Mouse (Mus musculus) macrophage (primary cell): ENCODE measurements around the gene Gnb3. TPM values are rescaled to one million over a fixed set of nuclear protein-coding genes. Genes with fewer than 3 reads are reported as not detected.
"Not testable (repeated sequence)": the region's sequence is repeated elsewhere in the genome, so short reads cannot be mapped to it uniquely, and the experiment has no call there.

ENCODE experiments used
- H3K27ac ChIP-seq: fragments of 350-480 bp; formaldehyde crosslinking; 2 replicates; pipeline ENCODE4 v1.9.0; 2021
- H3K36me3 ChIP-seq: fragments of 350-480 bp; formaldehyde crosslinking; 2 replicates; pipeline ENCODE4 v1.9.0; 2021; ENCODE audit errors: inconsistent target
- H3K4me3 ChIP-seq: fragments of 350-480 bp; formaldehyde crosslinking; 2 replicates; pipeline ENCODE4 v1.9.0; 2021; ENCODE audit errors: inconsistent target
- H3K79me2 ChIP-seq: fragments of 350-480 bp; formaldehyde crosslinking; 2 replicates; pipeline ENCODE4 v1.9.0; 2021; ENCODE audit errors: inconsistent target
- WGBS: methylation state at CpG from one replicate; pipeline ENCODE4 v1.1.7; 2026; ENCODE audit warnings: inconsistent platforms; ENCODE audit not compliant: missing documents; 5-methylcytosine and 5-hydroxymethylcytosine counted together
- polyA plus RNA-seq: library from polyadenylated mRNA; stranded (reverse); fragments of 250-400 nt; gene quantifications from 3 replicates; pipeline ENCODE4 v1.2.4, GENCODE M21; 2018; ENCODE audit warnings: inconsistent platforms

Gene Gnb3
- polyA plus RNA-seq, 1 experiment from 2014 or later: not detected

- H3K4me3 ChIP-seq: peak within 1 kb of the TSS; percentile 98
- H3K79me2 ChIP-seq: peaks cover 49% of the 10 kb centered on the region
- 7% methylated on average over 27 of the region's 29 CpGs for WGBS
- peak within 1 kb of the TSS; percentile 95 for H3K27ac ChIP-seq
- H3K36me3 ChIP-seq: peaks cover 12% of the 10 kb centered on the region; the same call in 1 of the 2 replicates
These were observed 31.6 kb downstream of the Gnb3 start, which contains the start of gene Spsb2 for GRCm38 (mm10) chr6:124808358-124809012. Gene Spsb2 (plus strand): TSS chr6:124808661.

- peak overlapping the region; percentile 95 for H3K27ac ChIP-seq
- H3K79me2 ChIP-seq: peaks cover 44% of the 10 kb centered on the region
These were observed 32.1 kb downstream of the Gnb3 start for GRCm38 (mm10) chr6:124807986-124808357.

GRCm38 (mm10) chr6:124807366-124807765, 32.7 kb downstream of the Gnb3 start:
- WGBS: 92% methylated on average over 4 of the region's 4 CpGs
- peak overlapping the region; percentile 95 for H3K27ac ChIP-seq

More at GRCm38 (mm10) chr6:124807986-124808357, 32.1 kb downstream of the Gnb3 start:
- H3K4me3 ChIP-seq: peak overlapping the region; percentile 98
- 84% methylated on average over 5 of the region's 6 CpGs for WGBS
- peaks cover 12% of the 10 kb centered on the region; the same call in 1 of the 2 replicates for H3K36me3 ChIP-seq

GRCm38 (mm10) chr6:124806446-124807140, 33.5 kb downstream of the Gnb3 start:
- peaks cover 4% of the 10 kb centered on the region; the same call in 1 of the 2 replicates for H3K36me3 ChIP-seq
- no peak overlapping the region; the same call in 1 of the 2 replicates for H3K4me3 ChIP-seq
- peaks cover 30% of the 10 kb centered on the region for H3K79me2 ChIP-seq
- WGBS: 83% methylated on average over 7 of the region's 7 CpGs
- peak overlapping the region; percentile 95 for H3K27ac ChIP-seq

More at GRCm38 (mm10) chr6:124807366-124807765, 32.7 kb downstream of the Gnb3 start:
- H3K36me3 ChIP-seq: peaks cover 12% of the 10 kb centered on the region; the same call in 1 of the 2 replicates
- no peak overlapping the region for H3K4me3 ChIP-seq
- H3K79me2 ChIP-seq: peaks cover 37% of the 10 kb centered on the region

GRCm38 (mm10) chr6:124805341-124806321, 34.4 kb downstream of the Gnb3 start:
- peak overlapping the region; percentile 44 for H3K4me3 ChIP-seq
- H3K27ac ChIP-seq: peak overlapping the region; percentile 95
- WGBS: under 1% methylated on average over 33 of the region's 34 CpGs
- H3K36me3 ChIP-seq: no peaks in the 10 kb centered on the region; the same call in 1 of the 2 replicates
- peaks cover 22% of the 10 kb centered on the region for H3K79me2 ChIP-seq

GRCm38 (mm10) chr6:124804341-124804740, 35.7 kb downstream of the Gnb3 start:
- Histone ChIP-seq H3K27ac (peak overlapping the region; percentile 95), H3K36me3 (no peaks in the 10 kb centered on the region), H3K79me2 (peaks cover 9% of the 10 kb centered on the region; the same call in 1 of the 2 replicates), H3K4me3 (peak overlapping the region; percentile 44)
- WGBS: 90% methylated on average over 3 of the region's 3 CpGs

- H3K4me3 ChIP-seq, H3K36me3 ChIP-seq, H3K27ac ChIP-seq, H3K79me2 ChIP-seq: not testable (repeated sequence)
- WGBS: 96% methylated on average over 4 of the region's 4 CpGs
These were observed 36.4 kb downstream of the Gnb3 start for GRCm38 (mm10) chr6:124803691-124804090.

GRCm38 (mm10) chr6:124803061-124803460, 37.0 kb downstream of the Gnb3 start:
- Histone ChIP-seq H3K36me3 (no peaks in the 10 kb centered on the region), H3K27ac (no peak overlapping the region), H3K4me3 (no peak overlapping the region), H3K79me2 (peaks cover 4% of the 10 kb centered on the region; the same call in 1 of the 2 replicates)
- WGBS: 97% methylated on average over 3 of the region's 3 CpGs

- not testable (repeated sequence) for H3K27ac ChIP-seq, H3K79me2 ChIP-seq, H3K36me3 ChIP-seq, H3K4me3 ChIP-seq
- WGBS: 58% methylated on average over 4 of the region's 9 CpGs
These were observed 37.7 kb downstream of the Gnb3 start for GRCm38 (mm10) chr6:124802400-124802799.

- H3K79me2 ChIP-seq: no peaks in the 10 kb centered on the region
- H3K4me3 ChIP-seq: no peak overlapping the region
- WGBS: 90% methylated on average over 2 of the region's 2 CpGs
- H3K27ac ChIP-seq: no peak overlapping the region
- H3K36me3 ChIP-seq: no peaks in the 10 kb centered on the region
These were observed 43.9 kb downstream of the Gnb3 start for GRCm38 (mm10) chr6:124796200-124796599.

- 94% methylated on average over 4 of the region's 4 CpGs for WGBS
- no peak overlapping the region for H3K4me3 ChIP-seq
- no peaks in the 10 kb centered on the region for H3K36me3 ChIP-seq
- no peak overlapping the region for H3K27ac ChIP-seq
- no peaks in the 10 kb centered on the region for H3K79me2 ChIP-seq
These were observed 44.3 kb downstream of the Gnb3 start for GRCm38 (mm10) chr6:124795781-124796180.

GRCm38 (mm10) chr6:124791911-124792310, 48.2 kb downstream of the Gnb3 start:
- H3K4me3 ChIP-seq: no peak overlapping the region
- no peak overlapping the region for H3K27ac ChIP-seq
- no peaks in the 10 kb centered on the region for H3K79me2 ChIP-seq
- no peaks in the 10 kb centered on the region for H3K36me3 ChIP-seq
- 95% methylated on average over 3 of the region's 3 CpGs for WGBS

- 83% methylated on average over 4 of the region's 4 CpGs for WGBS
- H3K36me3 ChIP-seq: no peaks in the 10 kb centered on the region
- no peak overlapping the region for H3K27ac ChIP-seq
- H3K4me3 ChIP-seq: no peak overlapping the region
- no peaks in the 10 kb centered on the region for H3K79me2 ChIP-seq
These were observed 50.0 kb downstream of the Gnb3 start for GRCm38 (mm10) chr6:124790121-124790520.

GRCm38 (mm10) chr6:124789519-124789918, 50.6 kb downstream of the Gnb3 start:
- H3K36me3 ChIP-seq: no peaks in the 10 kb centered on the region
- H3K27ac ChIP-seq: no peak overlapping the region
- no peak overlapping the region for H3K4me3 ChIP-seq
- no peaks in the 10 kb centered on the region for H3K79me2 ChIP-seq
- WGBS: 95% methylated on average over 4 of the region's 4 CpGs
